Mouse (Mus musculus): ENCODE measurements around the gene Htatsf1. TPM values are rescaled to one million over a fixed set of nuclear protein-coding genes. Genes with fewer than 3 reads are reported as not detected.

The Htatsf1 gene
- total RNA-seq (2022): 10 to 100 TPM; 53.2 to 59.9 (median 56.5) TPM

DNA sequence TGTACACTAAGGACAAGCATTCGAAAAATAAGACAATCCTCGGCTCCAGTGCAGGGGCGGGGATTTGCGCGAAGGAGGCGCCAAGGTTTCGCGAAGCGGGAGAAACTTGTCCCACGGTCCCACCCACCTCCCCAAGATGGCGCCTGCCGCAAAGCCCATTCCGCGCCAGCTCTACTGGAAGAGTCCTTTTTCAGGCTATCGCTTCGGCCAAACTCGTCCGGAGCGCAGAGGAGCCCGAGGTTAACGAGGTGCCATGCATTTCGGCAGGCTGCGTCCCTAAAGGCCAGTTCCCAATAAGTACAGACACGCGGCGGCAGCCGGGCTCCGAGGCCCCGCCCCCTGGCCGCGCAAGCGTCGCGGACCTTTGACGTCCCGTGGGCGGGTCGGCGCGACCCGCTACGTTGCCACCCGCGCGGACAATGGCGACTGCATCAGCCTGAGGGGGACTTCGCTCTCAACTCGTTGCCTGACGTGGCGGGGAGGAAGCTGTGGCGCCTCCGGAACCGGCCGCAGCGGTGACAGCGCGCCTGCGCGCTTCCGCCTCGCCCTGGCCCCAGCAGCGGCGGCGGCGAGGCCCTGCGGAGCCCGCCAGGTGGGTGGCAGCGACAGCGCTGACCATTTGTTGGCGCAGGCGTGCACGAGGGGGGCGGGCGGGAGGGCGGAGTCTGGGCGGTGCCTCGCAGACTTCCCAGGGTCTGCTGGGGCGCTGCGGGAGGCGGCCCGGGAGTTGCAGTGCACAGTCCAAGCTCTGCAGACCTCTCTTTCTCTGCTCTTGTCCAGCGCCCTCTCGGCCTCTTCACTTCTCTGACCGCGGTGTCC, at the start of gene Htatsf1:
Htatsf1 (plus strand) TSS at position 410 of the 819 bp plus-strand sequence.
- peak; percentile 61 to 64 for DNase-seq (ENCODE audit: low spot score in 2 of 2)

DNA sequence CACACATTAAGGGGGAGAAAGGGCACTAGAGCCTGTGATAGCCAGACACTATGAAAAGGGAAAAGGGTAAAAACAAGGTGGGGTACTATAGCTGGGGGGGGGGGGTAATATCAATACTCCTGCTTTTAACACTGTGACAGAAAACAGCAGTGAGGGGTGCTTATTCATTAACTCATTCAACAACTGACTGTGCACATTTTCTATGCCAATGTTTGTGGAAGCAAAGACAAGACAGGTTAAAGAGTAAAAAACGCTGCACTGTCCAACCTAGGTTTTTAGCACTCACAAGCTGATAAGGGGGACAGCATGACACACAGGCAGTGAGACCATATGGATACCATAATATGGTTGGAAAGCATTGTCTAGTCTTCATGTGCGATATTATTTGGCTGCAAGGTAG, 40.5 kb upstream of the Htatsf1 start:
- DNase-seq (ENCODE audit: low spot score in 2 of 2): no peak

DNA sequence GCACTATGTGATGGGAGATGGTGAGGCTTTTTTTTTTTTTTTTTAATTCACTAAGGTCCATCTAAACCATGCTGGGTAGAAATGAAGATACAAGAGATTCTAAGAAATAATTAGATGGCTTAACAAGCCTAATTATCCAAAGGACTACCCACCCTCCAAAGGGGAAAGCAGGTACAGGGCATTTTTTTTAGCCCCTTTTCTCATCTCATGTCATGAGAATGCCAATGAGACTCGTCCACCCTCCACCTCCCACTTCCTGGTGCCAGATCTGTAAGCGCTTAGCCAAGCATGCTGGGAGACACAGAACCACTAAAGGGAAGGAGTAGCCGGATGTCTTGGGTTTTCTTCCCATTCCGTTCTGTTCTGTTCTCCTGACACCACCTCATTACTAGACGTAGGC, 10.6 kb upstream of the Htatsf1 start, which contains the start of gene Brs3:
Brs3 (plus strand) TSS at position 301 of the 400 bp plus-strand sequence.
- no peak for DNase-seq (ENCODE audit: low spot score in 2 of 2)

DNA sequence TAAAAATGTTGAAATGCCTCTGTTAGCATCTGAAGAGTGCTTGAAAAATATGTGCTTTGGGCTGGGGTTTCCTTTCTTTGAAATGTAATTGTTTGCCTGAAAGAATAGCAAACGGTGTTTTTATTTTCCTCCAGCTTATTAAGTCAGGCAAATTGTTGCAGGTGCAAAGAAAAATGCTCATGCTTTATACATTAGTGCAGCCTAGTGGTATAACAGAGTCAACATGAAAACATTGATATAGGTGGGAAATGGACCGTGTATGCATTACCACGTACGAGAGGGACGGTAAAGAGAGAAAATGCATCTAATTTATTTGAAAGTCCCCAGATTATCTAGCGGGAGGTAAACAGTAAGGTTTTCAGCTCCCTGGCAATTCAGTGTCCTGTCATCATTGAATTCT, 9.5 kb upstream of the Htatsf1 start:
- DNase-seq (ENCODE audit: low spot score in 2 of 2): no peak

DNA sequence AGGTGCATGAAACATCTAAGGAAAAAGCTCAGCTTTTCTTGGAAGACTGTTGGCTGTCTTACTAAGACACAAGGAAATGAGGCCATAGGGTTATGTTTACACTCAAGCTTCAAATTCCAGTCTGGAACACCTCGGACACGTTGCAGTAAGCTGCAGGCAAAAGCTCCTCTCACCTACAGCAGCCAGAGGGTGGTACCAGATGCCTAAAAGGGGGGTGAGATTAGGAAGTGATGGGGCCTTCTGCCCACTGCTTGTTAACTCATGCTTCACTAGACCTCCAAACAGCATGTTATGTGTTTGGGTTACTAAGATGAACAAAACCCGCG, 572 bp upstream of the Htatsf1 start:
- no peak for DNase-seq (ENCODE audit: low spot score in 2 of 2)

DNA sequence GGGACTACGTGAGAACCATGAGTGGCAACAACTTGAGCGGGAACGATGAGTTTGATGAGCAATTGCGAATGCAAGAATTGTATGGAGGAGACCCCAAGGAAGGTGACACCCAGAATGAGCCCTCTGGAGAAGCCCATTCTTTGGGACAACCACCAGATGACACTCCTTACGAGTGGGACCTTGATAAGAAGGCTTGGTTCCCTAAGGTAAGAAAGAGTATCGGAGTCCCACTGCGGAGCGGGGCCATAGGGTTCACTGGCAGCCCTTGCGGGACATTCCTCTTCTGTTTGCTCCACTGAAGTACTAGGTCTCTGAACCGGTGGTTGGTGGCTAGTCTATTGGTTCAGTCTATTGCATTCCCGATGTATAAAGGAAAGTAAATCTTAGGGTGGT, 606 bp downstream of the Htatsf1 start:
- DNase-seq (ENCODE audit: low spot score in 2 of 2): no peak

DNA sequence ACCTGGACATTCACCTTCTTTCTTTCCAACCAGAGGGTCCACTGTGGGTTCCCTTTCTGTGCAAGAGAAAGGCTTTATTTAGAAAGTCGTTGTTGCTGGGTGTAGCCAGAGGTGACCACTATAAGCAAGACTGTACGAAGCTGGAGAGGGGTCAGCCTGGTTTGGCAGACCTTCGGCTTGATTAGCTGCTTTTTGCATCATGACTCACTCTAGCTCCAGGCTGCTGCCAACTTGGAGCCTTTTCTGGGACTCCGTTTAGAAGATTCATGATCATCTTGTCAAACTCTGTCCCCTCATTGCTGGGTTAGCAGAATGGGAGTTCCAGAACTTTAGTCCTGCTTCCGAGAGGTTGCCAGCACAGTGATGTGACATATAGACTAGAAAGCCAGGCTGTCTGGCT, 28.1 kb downstream of the Htatsf1 start:
- no peak for DNase-seq (ENCODE audit: low spot score in 2 of 2)

DNA sequence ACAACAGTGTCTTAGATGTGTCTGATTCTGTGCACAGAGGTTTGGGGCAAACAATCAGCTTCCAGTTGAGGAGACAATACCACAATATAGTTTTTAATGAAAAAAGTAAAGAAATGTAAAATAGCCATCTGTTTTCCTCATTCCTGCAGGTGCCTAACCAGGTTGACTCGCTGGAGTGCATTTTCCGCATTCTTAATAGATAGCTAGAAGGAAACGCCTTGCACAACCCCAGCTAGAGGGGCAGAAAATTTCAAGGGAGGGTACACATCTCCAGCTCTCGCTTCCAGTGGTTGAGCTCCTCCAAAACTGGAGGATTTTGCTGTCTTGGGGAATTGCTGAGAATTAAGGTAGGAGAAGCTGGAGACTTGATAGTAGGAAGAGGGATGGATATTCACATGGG, 34.4 kb downstream of the Htatsf1 start, which contains the start of gene Vgll1:
Vgll1 (plus strand) TSS at position 301 of the 400 bp plus-strand sequence.
- DNase-seq (ENCODE audit: low spot score in 2 of 2): no peak

DNA sequence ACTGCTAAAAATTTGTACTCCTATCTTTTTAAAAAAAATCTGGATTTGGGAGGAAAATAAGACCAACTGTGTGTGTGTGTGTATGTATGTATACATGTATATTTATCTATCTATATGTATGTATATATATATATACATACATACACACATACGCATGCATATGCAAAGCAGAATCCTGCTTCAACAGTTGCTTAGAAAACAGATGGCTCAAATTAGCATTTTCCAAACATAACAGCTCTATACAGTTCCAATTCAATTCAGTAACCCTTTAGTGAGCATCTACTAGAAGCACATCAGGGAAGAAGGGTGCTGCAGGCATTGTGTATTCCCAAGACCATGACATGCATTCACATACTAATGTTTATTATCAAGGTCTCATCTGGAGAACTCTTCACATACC, 50.0 kb downstream of the Htatsf1 start:
- no peak for DNase-seq (ENCODE audit: low spot score in 2 of 2)

DNA sequence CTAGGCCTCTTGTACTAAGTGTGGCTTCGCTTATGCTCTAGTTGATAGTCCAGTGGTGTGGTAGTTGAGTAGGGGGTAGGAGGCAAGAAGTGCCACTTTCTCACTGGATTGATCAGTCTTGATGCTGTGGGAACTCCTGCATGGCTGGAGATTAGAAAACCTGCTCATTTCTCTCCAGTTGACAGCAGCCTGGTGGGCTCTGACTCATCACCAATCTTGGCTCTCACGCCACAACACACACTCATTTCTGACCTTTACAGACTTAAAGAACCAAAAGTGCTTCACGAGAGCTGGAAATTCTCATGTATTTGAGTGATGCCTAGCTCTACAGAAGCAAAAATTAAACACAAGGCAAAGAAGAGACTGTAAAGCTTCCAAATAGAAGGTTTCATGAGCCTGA, 53.6 kb downstream of the Htatsf1 start:
- no peak for DNase-seq (ENCODE audit: low spot score in 2 of 2)

Other genes with a start within 250 kb of the Htatsf1 start
- gene Map7d3, start 231.3 kb upstream of the Htatsf1 start, total RNA-seq (2022): under 1 TPM in 2 of 4 experiments, not detected in 2; 0.17 to 0.23 TPM
- not detected for gene Adgrg4, start 183.4 kb upstream of the Htatsf1 start, total RNA-seq (2022)
- under 1 TPM in 1 of 4 experiments, not detected in 3; 0.39 TPM for gene Brs3, start 10.5 kb upstream of the Htatsf1 start, total RNA-seq (2022)
- gene Vgll1, start 34.5 kb downstream of the Htatsf1 start, total RNA-seq (2022): not detected
- gene Cd40lg, start 158.6 kb downstream of the Htatsf1 start, total RNA-seq (2022): not detected

All from left cerebral cortex, adult 8-10 months (tissue).